Mouse (Mus musculus): ENCODE measurements around the gene Cd37. TPM values are rescaled to one million over a fixed set of nuclear protein-coding genes. Genes with fewer than 3 reads are reported as not detected.

Gene Cd37
- total and polyA plus RNA-seq, 2 experiments from 2014 or later = 2.3 TPM; not detected in 1

DNA sequence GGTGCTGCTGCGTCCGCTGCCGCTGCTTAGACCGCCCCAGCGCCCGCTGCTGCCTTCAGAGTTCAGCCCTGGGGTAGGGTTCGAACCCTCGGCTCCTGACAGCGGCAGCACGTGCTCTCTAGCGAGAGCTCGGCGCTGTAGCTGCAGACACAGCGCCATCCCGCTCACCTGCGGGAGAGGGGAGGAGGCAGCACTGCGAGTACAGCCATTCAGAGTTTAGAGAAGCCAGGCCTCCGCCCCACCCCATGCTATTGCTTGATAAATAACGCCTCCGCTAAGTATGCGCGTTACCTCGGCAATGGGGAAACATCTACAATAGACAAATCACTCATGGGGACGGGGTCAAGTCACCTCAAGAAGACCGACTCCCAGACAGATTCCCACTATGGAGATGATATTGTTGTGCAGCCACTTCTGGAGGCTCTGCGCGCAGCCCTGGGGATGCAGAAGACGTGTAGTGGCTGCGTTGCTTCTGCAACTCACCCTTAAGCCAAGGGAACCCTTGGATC lies 4.5 kb downstream of the Cd37 start:
- H3K27me3 ChIP-seq (ENCODE audit: control insufficient read depth, insufficient read depth, low read length) = no peaks in the 10 kb centered on the region
- H3K4me2 ChIP-seq (ENCODE audit: low read depth, low read length) = peak overlapping the region; percentile 52
- TF ChIP-seq CTCF (IDR thresholded peaks at IDR 0.05; ENCODE audit: low read depth) (no peak), EP300 (IDR thresholded peaks at IDR 0.05; ENCODE audit: low read depth) (no peak)
- no peaks in the 10 kb centered on the region for H3K9me3 ChIP-seq (replicated peaks; ENCODE audit: control insufficient read depth, low read length)
- peaks cover 31% of the 10 kb centered on the region for H3K36me3 ChIP-seq (replicated peaks; ENCODE audit: control insufficient read depth, insufficient read depth, low read length)
- ATAC-seq (ENCODE audit: insufficient read depth, low read depth) (no peak), DNase-seq (ENCODE audit: low spot score) (no peak)
- 18% methylated on average over 29 of the region's 29 CpGs for WGBS
- no peak overlapping the region for H3K27ac ChIP-seq (ENCODE audit: low read depth)
- no peak overlapping the region for H3K9ac ChIP-seq (replicated peaks; ENCODE audit: low read depth, low read length)
- H3K4me1 ChIP-seq (ENCODE audit: control insufficient read depth, insufficient read depth) = peaks cover 21% of the 10 kb centered on the region
- H3K4me3 ChIP-seq (ENCODE audit: low read depth, low read length) = peak overlapping the region; percentile 12

DNA sequence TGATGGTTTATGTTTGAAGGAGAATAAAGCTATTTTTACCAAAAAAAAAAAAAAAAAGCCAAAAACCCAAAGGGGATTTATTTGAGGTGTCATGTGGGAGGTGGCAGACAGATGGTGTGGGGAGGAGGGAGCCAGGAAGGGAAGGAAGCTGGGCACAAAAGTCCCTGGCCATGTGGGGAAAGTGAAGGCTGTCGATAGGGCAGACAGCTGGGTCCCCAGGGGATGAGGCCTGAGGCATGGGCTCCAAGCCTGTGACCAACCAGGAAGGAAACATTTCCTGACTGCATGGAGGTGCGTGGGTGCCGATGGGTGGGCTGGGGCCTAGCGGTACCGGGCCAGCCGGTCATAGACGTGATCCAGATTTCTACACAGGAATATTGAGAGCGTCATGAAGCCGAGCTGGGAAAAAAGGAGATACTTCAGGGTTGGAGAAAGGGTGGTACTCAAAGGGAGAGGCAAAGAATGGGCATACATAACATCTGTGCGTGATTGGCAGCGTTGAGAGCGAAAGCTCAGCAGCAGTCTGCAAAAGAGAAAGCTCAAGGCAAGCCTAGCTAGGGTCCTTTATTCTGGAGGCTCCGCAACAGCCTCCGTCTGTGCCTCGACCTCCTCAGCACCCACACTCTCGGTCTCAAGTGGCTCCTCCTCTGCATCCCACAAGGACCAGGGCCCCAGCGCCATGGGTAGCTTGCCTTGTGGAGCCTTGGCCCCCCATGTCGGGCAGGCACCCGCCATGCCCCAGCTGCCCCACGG lies 5.2 kb downstream of the Cd37 start:
- Histone ChIP-seq H3K4me2 (ENCODE audit: low read depth, low read length) (peak overlapping the region; percentile 52), H3K9ac (replicated peaks; ENCODE audit: low read depth, low read length) (no peak overlapping the region), H3K36me3 (replicated peaks; ENCODE audit: control insufficient read depth, insufficient read depth, low read length) (peaks cover 37% of the 10 kb centered on the region), H3K27me3 (ENCODE audit: control insufficient read depth, insufficient read depth, low read length) (no peaks in the 10 kb centered on the region), H3K9me3 (replicated peaks; ENCODE audit: control insufficient read depth, low read length) (no peaks in the 10 kb centered on the region), H3K27ac (ENCODE audit: low read depth) (no peak overlapping the region), H3K4me1 (ENCODE audit: control insufficient read depth, insufficient read depth) (peaks cover 21% of the 10 kb centered on the region), H3K4me3 (ENCODE audit: low read depth, low read length) (no peak overlapping the region)
- TF ChIP-seq CTCF (IDR thresholded peaks at IDR 0.05; ENCODE audit: low read depth) (no peak), EP300 (IDR thresholded peaks at IDR 0.05; ENCODE audit: low read depth) (no peak)
- DNase-seq (ENCODE audit: low spot score) (no peak), ATAC-seq (ENCODE audit: insufficient read depth, low read depth) (no peak)
- 43% methylated on average over 20 of the region's 20 CpGs for WGBS

DNA sequence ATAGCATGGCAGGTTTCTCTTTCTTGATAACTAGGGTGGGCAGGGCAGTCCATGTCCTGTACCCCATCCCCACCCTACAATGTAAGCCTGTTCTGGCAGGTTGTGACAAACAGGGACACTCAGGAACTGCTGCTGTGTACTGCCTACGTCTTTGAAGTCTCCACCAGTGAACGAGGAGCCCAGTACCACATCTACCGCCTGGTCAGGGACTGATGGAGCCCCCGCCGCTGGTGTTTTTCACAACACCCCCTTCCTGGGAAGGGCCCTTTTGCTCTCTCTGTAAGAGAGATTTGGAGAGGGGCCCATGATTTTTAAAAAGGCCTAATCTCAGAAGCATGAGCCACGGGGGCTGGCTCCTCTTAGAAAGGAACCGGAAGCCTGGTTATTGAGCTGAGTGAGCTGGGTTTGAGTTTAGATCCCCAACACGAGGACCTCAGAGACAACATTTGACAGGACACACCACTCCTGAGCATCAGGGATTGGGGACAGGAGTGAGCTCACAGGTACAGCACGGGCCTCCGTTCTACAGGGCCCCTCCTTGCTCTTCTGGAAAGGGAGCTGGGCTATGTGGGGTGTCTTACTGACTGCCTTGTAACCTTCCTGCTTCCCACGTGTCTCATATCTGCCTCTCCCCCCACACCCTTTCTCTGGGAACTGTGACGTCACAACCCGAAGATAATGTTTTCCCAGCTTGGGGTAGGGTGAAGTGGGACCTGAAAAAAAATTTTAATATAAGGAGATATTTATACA lies 6.0 kb downstream of the Cd37 start:
- Histone ChIP-seq H3K36me3 (replicated peaks; ENCODE audit: control insufficient read depth, insufficient read depth, low read length) (peaks cover 46% of the 10 kb centered on the region), H3K27ac (ENCODE audit: low read depth) (no peak overlapping the region), H3K9me3 (replicated peaks; ENCODE audit: control insufficient read depth, low read length) (no peaks in the 10 kb centered on the region), H3K9ac (replicated peaks; ENCODE audit: low read depth, low read length) (no peak overlapping the region), H3K4me2 (ENCODE audit: low read depth, low read length) (no peak overlapping the region), H3K27me3 (ENCODE audit: control insufficient read depth, insufficient read depth, low read length) (no peaks in the 10 kb centered on the region), H3K4me3 (ENCODE audit: low read depth, low read length) (no peak overlapping the region), H3K4me1 (ENCODE audit: control insufficient read depth, insufficient read depth) (peaks cover 17% of the 10 kb centered on the region)
- ATAC-seq (ENCODE audit: insufficient read depth, low read depth) = no peak
- WGBS = 53% methylated on average over 13 of the region's 13 CpGs
- DNase-seq (ENCODE audit: low spot score) = no peak
- TF ChIP-seq EP300 (IDR thresholded peaks at IDR 0.05; ENCODE audit: low read depth) (no peak), CTCF (IDR thresholded peaks at IDR 0.05; ENCODE audit: low read depth) (no peak)

DNA sequence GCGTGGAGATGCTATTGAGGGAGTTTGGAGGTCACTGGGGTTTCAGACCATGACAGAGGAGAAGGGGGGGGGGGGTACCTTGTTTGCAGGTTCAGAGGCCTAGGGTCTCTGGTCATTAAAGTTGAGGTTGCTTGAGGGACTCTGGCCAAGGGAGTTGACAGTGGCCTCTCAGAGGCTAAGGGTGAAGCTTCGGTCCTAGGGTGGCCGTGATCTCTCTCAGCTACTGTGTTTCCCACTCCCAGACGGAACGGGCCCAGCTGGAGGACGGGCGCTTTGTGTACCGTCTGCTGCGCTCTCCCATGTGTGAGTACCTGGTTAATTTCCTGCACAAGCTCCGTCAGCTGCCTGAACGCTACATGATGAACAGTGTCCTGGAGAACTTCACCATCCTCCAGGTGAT lies 7.0 kb downstream of the Cd37 start:
- no peak for ATAC-seq (ENCODE audit: insufficient read depth, low read depth)
- Histone ChIP-seq H3K9me3 (replicated peaks; ENCODE audit: control insufficient read depth, low read length) (no peaks in the 10 kb centered on the region), H3K27ac (ENCODE audit: low read depth) (no peak overlapping the region), H3K9ac (replicated peaks; ENCODE audit: low read depth, low read length) (no peak overlapping the region), H3K4me1 (ENCODE audit: control insufficient read depth, insufficient read depth) (peaks cover 17% of the 10 kb centered on the region), H3K4me3 (ENCODE audit: low read depth, low read length) (no peak overlapping the region), H3K4me2 (ENCODE audit: low read depth, low read length) (no peak overlapping the region), H3K36me3 (replicated peaks; ENCODE audit: control insufficient read depth, insufficient read depth, low read length) (peaks cover 53% of the 10 kb centered on the region), H3K27me3 (ENCODE audit: control insufficient read depth, insufficient read depth, low read length) (no peaks in the 10 kb centered on the region)
- 89% methylated on average over 11 of the region's 11 CpGs for WGBS
- DNase-seq (ENCODE audit: low spot score) = no peak
- no peak for TF ChIP-seq CTCF (IDR thresholded peaks at IDR 0.05; ENCODE audit: low read depth)
- no peak for TF ChIP-seq EP300 (IDR thresholded peaks at IDR 0.05; ENCODE audit: low read depth)

DNA sequence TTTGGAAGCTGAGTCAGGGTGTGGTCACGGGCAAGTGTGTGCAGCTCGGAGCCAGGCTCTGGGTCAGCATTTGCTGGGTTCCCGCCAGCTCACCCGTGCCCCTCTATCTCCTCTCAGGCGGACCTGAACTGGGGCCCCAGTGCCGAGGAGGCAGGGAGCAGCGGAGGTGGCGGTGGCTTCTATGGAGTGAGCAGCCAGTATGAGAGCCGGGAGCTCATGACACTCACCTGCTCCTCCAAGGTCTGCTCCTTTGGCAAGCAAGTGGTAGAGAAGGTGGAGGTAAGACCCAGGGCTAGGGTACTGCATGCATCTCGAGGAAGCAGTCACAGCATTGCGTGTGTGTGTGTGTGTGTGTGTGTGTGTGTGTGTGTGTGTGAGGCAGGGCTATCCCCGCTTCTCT lies 7.7 kb downstream of the Cd37 start:
- WGBS = 87% methylated on average over 12 of the region's 12 CpGs
- Histone ChIP-seq H3K27me3 (ENCODE audit: control insufficient read depth, insufficient read depth, low read length) (no peaks in the 10 kb centered on the region), H3K4me2 (ENCODE audit: low read depth, low read length) (no peak overlapping the region), H3K9ac (replicated peaks; ENCODE audit: low read depth, low read length) (no peak overlapping the region), H3K4me1 (ENCODE audit: control insufficient read depth, insufficient read depth) (peaks cover 17% of the 10 kb centered on the region), H3K4me3 (ENCODE audit: low read depth, low read length) (no peak overlapping the region), H3K27ac (ENCODE audit: low read depth) (no peak overlapping the region), H3K36me3 (replicated peaks; ENCODE audit: control insufficient read depth, insufficient read depth, low read length) (peaks cover 60% of the 10 kb centered on the region), H3K9me3 (replicated peaks; ENCODE audit: control insufficient read depth, low read length) (no peaks in the 10 kb centered on the region)
- TF ChIP-seq CTCF (IDR thresholded peaks at IDR 0.05; ENCODE audit: low read depth) (no peak), EP300 (IDR thresholded peaks at IDR 0.05; ENCODE audit: low read depth) (no peak)
- ATAC-seq (ENCODE audit: insufficient read depth, low read depth) (no peak), DNase-seq (ENCODE audit: low spot score) (no peak)

All from heart, postnatal 0 days (tissue).